Mouse (Mus musculus): ENCODE data around the gene Tpsb2.

The Tpsb2 gene

DNA sequence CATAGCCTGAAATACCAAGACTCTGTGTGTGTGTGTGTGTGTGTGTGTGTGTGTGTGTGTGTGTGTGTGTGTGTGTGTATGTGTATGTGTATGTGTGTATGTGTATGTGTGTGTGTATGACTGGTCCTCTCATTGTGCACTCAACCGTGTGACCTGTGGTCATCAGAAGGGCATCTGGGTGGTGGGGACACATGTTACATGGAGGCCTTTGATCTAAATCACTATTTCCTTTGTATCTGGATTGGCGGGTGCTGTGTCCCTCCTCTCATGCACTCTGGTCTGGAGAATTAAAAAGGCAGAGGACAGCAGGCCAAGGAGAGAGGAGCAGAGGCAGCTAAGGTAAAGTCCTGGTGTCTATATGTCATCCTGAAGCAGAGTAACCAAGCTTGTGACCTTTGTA, at the start of gene Tpsb2:
Gene Tpsb2 (plus strand): TSS at position 301 of the 400 bp plus-strand sequence.
- no peak for DNase-seq (ENCODE audit: low read depth, low spot score)

DNA sequence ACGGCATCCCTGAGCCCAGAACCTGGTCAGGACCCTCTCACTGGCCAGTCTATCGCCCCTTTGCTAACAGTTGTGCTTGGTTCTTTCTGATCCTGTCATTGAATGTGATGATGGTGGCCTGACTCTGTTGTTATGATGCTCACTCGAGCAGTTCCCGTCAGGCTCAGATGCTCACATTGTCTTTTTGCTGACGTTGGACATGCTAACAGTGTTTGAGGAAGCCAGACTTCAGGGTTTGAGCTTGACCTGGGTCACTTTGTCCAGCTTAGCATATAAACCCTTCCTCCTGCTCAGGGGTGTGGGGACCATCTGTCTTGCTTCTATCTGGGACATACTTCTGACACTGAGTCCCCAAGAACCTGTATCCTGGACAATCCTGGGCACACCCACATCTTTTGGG, 47.8 kb upstream of the Tpsb2 start, which contains the start of gene Prss29:
Gene Prss29 (plus strand): TSS at position 301 of the 400 bp plus-strand sequence.
- DNase-seq (ENCODE audit: low read depth, low spot score), result no peak

DNA sequence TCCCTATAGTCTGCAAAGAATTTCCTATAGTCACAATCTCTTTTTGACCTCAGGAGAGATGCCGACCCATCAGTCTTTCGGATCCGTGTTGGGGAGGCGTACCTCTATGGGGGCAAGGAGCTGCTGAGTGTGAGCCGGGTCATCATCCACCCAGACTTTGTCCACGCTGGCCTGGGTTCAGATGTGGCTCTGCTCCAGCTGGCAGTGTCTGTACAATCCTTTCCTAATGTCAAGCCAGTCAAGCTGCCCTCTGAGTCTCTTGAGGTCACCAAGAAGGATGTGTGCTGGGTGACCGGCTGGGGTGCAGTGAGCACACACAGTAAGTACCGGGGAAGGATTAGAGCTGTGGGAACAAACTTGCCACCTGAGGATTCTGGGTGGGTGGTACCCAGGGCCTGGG, 45.3 kb upstream of the Tpsb2 start:
- DNase-seq (ENCODE audit: low read depth, low spot score), result no peak

DNA sequence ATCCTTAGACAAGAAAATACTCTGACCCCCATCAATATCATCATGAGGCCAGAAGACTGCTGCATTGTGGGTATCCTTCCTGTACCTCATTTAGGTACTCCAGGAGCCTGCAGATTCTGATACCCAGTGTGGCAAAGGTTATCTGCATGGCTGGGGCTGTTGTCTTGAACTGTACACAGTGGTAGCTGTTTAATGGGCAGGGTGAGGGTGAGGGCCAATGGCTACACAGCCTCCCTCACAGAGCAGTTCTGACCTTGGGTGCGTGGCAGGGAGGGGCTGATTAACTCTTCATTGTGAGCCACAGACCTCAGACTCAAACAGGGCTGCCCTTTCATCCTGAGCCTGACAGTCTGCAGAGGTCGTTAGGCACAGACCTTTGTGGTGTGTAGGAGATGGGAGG, 43.2 kb upstream of the Tpsb2 start:
- DNase-seq (ENCODE audit: low read depth, low spot score), result no peak

DNA sequence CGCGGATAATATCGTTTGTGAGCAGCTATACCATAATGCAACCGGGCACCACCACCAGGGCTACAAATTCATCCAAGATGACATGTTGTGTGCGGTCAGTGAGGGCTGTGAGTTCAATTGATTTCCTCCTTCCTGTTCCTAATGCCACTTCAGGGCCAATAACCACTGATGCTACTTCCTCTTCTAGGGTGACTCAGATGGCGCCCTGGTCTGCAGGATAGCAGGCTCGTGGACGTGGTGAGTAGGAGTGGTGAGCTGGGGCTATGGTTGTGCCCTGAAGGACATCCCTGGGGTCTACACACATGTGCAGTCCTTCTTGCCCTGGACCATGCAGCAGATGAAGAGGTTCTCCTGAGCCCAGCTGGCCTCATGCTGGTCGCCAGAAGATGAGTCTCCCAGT, 33.8 kb upstream of the Tpsb2 start:
- no peak for DNase-seq (ENCODE audit: low read depth, low spot score)

DNA sequence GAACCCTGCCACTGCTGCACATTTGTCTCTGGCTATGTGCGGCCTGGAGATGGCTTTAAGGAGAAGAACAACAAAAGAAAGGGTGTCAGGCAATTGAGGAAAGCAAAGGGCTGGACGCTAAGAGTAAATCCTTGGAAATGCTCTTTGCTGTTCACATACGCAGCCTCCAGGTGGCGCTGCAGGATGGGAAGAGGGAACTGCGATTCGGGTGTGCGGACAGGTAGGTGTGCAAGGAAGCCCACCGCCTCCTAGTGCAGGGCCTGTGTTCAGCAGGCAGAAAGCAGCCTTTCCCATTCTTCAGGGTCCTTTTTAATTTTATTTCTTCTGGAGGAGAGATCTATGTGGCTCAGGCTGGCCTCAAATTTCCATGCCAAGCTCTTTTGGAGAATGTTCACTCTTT, 32.2 kb upstream of the Tpsb2 start:
- DNase-seq (ENCODE audit: low read depth, low spot score), result peak; percentile 45

DNA sequence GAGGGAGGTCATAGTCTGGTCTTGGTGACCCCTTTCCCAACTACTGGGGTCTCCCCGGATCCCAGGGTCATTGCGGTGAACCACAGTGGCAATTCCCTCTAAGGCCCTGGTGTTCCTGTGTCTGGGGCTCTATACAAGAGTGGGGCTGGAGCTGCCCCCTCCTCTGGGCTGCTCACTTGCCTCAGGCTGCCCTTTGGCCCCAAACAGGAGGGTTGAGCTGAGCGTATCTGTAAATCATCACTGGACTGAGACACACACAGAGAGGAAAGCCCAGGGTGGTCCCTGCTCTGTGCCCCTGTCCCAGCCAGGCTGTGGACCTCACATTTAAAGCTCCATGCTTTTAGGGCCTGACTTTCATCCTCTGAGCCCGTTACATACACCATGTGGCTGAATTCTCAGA, 27.9 kb upstream of the Tpsb2 start:
- no peak for DNase-seq (ENCODE audit: low read depth, low spot score)

DNA sequence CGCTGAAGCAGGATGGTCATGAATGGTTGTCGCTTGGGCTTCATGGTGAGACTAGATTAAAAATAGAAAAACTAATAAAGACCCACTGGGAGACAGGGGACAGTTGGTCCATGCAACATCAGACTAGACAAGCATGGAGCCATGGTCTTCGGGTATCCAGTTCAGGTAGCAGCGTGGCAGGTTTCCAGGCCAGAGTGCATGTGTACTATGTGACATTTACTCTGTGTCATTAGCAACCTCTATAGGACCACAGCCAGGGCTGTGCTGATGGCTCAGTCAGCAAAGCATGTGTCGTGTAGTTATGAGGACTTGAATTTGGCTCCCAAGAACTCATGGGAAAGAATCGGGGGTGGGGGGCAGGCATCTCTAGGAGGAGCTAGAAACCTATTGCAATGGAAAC, 26.1 kb upstream of the Tpsb2 start:
- no peak for DNase-seq (ENCODE audit: low read depth, low spot score)

DNA sequence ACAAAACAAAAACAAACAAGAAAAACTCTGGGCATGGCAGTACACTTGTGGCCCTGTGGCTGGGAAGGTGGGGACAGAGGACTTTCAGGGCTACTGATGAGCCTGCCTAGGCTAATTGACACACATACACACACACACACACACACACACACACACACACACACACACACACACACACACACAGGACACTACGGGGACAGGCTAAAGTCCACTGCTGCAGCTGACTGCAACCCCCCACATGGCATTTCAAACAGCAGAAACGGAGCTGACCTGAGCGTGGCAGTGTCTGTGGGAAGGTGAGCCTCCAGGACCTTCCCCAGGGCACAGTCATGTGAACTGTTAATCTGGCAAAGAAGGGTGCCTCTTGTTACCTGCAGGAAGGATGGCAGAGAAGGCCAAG, 24.6 kb upstream of the Tpsb2 start:
- DNase-seq (ENCODE audit: low read depth, low spot score), result no peak

DNA sequence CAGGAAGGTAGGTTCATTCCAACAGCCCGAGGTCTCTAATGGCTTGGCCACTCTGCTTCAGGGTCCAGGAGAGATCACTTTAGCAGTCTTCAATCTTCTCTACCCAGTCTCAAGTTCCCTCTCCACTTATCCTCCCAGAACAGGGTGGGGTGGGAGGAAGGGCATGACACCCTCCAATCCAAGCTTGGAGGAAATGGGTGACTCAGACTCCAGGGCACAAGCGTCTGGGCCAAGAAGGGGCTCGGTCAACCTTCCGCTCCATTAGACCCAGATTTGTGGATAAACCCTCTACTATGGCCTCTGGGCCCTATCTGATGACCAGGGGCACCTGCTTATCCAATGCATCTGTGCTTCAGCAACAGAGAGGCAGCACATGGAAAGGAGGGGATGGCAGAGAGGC, 20.6 kb upstream of the Tpsb2 start, which contains the start of gene Tpsab1:
Gene Tpsab1 (minus strand): TSS at position 101 of the 400 bp plus-strand sequence.
- no peak for DNase-seq (ENCODE audit: low read depth, low spot score)

DNA sequence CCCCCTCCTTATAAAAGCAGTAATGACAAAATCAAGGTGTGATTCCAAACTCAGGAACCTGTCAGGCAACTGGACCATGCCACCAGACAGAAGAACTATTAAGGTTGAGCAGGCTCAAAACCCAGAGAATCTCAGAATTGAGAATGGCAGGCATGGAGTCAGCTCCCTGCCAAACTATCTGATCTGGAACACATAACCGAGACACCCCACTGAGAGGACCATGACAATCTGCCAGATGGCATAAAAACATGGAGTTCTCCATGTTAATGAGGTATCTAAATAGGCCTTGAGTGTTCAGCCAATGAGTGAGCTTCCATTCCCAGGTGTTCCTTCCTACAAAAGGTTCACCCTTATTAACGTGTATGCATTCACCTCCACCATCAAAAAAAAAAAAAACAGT, 4.8 kb upstream of the Tpsb2 start:
- DNase-seq (ENCODE audit: low read depth, low spot score), result no peak

DNA sequence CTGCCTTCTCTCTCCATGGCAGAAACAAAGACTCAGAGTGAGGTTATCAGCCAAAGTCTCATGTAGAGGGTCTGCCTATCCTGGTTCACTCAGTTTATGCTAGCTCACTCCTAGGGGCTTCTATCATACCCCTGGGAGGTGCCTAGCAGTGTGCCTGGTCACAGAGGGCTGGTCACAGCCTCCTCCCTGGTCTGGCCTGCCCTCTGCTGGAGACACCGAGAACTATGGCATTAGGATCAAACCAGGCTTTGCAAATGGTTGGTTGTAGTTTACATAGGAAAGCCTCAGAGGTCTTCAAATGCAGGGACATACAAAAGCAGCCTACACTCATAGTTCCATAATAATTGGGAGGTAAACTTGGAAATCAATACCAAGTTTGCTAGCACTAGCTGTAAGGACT, 2.4 kb upstream of the Tpsb2 start:
- DNase-seq (ENCODE audit: low read depth, low spot score), result peak; percentile 47

DNA sequence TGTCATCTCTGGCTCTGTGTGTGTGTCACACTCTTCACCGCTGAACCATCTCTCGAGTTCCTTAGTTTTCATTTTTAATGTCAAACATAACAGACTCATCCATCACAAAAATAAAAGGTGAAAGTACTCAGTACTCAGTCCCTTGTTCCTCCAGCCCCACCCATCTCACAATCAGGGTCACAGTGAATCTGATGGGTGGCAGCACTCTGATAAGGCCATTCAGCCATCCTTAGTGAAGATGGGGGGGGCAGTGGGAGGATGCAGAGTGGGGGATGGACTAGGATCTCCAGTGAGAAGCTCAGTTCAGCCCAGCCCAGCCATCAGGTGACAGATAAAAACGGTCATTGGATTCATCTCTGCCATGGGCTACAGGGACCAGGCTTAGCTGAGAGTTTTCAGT, 2.9 kb downstream of the Tpsb2 start, which contains the start of gene Tpsg1:
Gene Tpsg1 (plus strand): TSS at position 301 of the 400 bp plus-strand sequence.
- no peak for DNase-seq (ENCODE audit: low read depth, low spot score)

DNA sequence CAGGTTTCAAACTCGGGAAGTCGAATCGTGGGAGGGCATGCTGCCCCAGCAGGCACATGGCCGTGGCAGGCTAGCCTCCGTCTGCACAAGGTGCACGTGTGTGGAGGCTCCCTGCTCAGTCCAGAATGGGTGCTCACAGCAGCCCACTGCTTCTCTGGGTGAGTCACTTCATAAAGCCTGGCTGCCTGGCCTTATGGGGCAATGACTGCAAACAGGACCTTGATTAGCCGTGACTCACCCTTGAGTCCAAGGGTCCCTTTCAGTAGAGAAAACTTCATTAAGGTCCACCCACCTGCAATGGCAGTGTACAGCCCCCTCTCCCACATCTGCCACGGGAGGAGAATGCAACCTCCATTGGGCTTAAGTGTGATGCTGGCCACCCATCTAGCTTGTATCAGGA, 6.4 kb downstream of the Tpsb2 start:
- DNase-seq (ENCODE audit: low read depth, low spot score), result no peak

DNA sequence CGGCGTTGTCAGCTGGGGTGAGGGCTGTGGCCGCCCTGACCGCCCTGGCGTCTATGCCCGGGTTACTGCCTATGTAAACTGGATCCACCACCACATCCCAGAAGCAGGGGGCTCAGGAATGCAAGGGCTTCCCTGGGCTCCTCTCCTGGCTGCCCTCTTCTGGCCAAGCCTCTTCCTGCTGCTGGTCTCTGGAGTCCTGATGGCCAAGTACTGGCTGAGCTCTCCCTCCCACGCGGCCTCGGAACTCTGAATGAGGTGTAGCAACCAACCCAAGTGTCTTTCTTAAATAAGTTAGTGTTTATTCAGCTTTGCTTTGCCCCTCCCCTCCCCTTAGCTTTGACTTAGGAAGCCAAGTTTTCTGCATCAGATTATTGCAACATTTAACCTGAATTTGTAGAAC, 7.9 kb downstream of the Tpsb2 start:
- DNase-seq (ENCODE audit: low read depth, low spot score), result no peak

DNA sequence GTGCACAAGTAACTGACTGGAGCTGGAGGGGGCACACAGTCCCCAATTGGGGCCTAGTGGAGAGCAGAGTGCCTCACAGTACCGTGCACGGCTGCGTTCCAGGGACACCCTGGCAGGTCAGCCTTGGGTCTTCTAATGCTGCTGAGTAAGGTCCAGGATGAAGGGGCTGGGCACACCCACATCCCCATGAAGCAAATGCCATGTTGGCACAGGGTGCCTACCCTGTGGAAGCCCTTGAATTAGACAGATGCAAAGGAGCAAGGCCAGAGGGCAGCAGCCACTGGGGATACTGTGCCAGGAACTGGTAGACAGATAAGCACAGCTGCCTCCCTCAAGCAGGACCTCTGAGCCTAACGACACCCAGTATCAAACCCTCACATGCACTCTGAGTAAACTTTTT, 28.4 kb downstream of the Tpsb2 start:
- DNase-seq (ENCODE audit: low read depth, low spot score), result no peak

DNA sequence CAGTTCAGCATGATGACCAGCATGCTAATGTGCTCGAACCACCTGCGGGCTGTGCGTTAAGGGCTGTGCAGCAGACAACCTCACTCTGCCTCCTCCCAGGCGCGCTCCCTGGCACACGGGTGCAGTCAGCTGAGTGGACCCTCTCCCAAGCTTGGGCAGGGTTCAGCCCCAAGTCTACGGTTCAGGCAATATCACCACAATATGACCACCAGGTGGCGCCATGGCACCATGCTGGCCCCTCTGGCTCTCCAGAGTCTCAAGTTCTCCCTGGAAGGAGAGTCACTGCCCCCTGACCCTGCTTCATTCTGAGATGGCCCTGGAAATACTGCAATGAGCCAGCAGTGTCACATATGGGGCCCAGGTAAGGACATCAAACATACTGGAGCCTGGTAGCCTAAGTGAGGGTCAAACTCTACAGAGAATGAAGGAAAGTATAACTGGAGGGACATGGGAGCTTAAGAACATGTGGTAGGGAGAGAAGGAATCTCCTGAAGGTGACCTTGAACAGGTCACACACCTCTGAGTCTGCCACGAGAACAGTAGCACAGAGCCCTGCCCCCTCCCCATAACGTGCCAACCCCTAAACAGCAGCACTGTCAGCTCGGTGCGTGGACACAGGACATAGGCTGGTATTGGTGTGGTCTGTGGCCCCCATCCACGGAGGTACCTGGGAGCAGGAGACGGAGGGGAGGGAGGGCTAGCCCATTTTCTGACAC, 31.9 kb downstream of the Tpsb2 start:
- peak; percentile 49 for DNase-seq (ENCODE audit: low read depth, low spot score)

DNA sequence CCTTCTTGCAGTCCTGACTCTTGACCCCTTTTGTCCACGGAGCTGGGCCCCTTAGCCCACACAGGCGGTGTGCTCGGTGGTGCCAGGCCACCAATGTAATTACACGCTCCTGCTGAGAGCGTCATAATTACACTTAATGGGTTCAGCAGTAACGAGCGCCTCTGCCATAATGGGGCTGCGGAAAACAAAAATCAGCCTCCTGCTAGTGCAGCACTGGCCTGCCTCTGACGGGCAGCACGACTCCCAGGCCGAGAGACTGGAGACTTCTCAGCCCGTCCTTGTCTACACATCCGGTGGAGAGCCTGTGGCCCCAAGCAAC, 32.4 kb downstream of the Tpsb2 start:
- DNase-seq (ENCODE audit: low read depth, low spot score), result no peak

DNA sequence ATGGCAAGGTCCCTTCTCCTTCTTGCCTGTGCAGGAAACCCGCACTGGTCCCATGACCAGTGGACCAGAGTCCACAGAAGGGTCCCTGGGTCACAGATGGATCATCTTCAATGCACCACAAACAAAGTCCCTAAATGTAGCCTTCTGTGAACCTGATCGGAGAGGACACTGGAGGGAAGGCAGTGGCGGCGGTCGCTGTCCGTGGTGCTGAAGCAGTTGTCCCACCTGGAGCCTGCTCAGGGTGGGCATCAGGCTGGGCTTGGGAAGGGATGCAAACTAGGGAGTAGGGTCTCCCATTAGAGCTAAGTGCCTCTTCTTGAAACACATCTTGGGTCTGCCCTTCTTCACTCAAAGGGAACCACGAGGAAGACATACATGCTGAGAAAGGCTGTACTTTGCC, 34.3 kb downstream of the Tpsb2 start:
- DNase-seq (ENCODE audit: low read depth, low spot score), result no peak

DNA sequence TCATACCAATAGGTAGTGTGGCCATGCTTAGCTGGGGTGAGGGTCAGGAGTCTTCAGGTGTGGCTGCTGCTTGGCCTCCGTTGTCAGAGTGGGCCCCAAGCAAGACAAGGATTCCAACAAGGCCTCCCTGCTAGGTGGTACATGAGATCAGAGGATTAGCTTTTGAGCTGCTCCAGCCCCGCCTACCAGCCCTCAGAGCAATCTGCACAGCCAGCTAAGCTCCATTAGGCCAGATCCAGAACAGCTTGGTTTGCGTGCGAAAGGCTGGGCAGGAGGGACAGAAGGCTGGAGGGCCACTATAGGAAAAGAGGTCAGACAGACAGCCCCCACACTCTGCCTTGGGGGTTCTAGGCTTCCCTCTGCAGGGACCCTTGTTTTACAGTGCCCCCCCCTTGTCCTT, 35.4 kb downstream of the Tpsb2 start:
- DNase-seq (ENCODE audit: low read depth, low spot score), result no peak

DNA sequence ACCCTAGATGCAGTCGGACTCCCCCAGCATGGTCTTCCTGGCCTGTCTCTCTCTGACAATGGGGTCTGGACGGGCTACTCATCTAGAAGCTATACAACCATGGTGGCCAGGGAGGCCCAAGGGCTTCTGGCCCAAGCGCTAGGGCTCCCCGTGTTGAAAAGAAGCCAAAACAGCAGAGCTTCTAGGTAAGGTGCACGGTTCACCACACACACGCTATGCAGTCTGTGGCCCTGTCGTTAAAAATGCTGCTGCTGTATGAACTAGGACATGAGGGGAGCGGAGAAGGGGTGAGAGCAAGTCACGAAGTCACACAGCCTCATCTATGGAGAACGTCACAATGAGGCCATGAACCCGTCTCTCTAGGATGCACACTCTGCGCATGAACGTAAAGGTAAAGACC, 36.1 kb downstream of the Tpsb2 start:
- no peak for DNase-seq (ENCODE audit: low read depth, low spot score)

DNA sequence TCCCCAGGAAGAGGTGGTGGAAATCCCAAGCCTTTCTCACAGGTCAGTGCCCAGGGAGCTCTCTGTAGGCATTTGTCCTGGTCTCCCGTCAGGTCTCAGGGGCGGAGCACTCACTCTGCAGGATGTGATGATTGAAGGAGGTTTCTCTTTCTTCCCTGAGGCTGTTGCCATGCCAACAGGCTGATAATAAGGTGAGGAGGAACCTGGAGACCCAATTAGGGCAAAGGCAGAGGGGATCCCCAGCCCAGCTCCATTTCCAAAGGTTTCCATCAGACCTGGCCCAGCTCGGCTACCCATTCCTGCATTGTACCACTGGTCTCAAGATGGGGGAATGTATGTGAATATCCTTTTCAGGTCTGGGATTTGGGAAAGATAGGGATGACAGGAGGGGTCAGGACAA, 38.1 kb downstream of the Tpsb2 start:
- DNase-seq (ENCODE audit: low read depth, low spot score), result no peak

DNA sequence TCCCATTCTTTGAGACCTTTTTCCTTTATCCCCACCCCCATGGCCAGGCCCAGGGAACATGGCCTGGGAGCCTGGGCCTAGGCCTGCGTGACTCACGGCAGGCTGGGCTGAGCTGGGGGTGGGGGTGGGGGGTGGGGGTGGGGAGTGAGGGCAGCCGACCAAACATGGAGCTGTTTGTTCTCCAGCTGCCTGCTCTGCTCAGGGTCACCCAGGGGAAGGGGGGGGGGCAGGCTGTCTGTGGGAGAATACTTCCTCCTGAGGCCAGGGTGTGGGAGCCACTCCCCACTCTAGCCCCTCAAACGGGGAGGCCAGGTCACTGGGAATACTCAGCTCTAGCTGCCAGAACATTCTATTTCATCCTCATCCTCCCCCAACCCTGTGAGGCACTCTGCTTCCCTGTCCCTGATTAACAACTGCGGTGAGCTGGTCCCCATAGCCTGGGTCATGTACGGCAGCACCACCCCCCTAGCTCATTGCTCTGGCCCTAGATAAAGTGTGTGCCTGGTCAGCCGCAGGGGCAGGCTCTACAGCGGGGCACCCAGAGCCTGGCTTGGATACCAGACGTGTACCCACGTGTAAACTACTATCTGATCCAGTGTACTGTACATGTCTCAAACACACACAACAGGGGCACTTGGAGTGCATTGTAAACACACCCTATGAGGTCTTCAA, 39.3 kb downstream of the Tpsb2 start:
- DNase-seq (ENCODE audit: low read depth, low spot score), result no peak

All from WW6 (cell line).